Mouse (Mus musculus) c-Kit-negative CD71-positive TER-119-positive erythroid progenitor cells, embryonic 14.5 days (primary cell): ENCODE data around the gene Pofut1.

Source experiments
- DNase-seq: peaks from one replicate; pipeline ENCODE4 v3.0.0-alpha.2; 2013; ENCODE audit warnings: low read depth, low spot score

Gene Pofut1

GRCm38 (mm10) chr2:153290938-153291928 is 49.9 kb downstream of the Pofut1 start, which contains the start of gene Kif3b:
Kif3b (plus strand) TSS chr2:153291413.
- DNase-seq, result peak; percentile 55

DNA sequence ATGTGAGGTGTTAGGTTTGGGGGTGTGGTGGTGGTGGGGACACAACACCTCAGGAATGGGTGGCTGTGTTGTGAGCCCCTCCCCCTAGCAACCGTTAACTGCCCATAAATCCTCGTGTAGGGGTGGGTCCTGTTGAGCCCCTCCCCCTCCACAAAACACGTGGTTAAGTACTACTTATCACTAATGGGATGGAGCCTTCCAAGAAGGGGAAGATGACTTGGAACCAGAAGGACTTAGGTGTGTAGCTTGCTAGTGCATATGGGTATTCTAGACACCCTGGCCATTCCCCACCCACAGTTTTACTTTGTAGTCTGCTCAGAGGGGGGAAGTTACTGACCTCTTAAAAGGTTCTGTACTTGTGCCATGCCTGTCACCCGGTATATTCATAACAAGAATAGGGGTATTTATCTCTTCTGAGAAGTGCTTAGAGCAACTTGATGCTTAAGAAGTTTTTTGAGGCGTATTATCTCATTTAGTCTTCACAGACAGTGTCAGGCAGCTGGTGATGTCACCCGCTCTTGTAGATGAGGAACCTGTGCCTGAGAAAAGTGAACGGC is 51.0 kb downstream of the Pofut1 start:
- DNase-seq, result no peak

- no peak for DNase-seq
Measured at GRCm38 (mm10) chr2:153295196-153295595, 53.9 kb downstream of the Pofut1 start.

GRCm38 (mm10) chr2:153297771-153298170 is 56.4 kb downstream of the Pofut1 start:
- no peak for DNase-seq

- no peak for DNase-seq
Measured at GRCm38 (mm10) chr2:153298460-153298859, 57.1 kb downstream of the Pofut1 start.

- no peak for DNase-seq
Measured at GRCm38 (mm10) chr2:153298863-153299262, 57.5 kb downstream of the Pofut1 start.

DNA sequence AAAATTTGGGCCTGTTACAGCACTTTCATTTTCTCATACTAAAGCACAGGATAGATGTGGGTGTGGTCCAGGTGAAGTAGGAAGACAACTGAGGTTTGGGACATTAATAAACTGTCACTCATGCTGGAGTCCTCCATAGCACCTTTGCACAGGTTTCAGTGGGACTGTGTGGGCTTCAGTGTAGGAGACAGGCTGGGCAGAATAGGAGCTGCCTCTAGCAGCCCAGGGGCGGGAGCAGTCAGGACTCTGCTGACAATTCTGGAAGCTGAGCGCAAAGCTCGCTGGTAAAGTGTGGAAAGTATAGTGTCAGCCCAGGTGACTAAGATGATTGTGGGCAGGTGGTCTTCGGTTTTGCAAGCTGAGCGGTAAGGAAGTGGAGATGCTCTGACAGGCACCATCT is 59.8 kb downstream of the Pofut1 start:
- DNase-seq, result no peak

DNA sequence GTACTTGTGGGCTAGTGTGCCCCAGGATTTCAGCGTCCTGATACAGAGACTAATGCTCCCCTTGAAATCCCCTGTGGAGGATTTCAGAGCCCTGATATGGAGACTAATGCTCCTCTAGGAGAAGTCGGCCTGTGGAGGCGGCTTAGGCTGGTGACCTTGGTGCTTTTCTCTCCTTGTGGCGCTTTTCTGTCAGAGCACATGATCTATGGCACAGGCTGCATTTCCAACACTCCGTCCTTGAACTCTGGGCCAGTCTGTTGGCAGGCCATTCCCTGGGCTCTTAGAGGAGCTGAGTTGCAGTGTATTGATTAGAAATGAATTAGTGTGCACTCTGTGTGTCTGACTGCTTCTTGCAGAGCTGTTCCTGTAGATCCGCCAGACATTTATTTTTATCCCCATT is 63.9 kb downstream of the Pofut1 start:
- no peak for DNase-seq

GRCm38 (mm10) chr2:153308586-153308985 is 67.3 kb downstream of the Pofut1 start:
- DNase-seq, result no peak

DNA sequence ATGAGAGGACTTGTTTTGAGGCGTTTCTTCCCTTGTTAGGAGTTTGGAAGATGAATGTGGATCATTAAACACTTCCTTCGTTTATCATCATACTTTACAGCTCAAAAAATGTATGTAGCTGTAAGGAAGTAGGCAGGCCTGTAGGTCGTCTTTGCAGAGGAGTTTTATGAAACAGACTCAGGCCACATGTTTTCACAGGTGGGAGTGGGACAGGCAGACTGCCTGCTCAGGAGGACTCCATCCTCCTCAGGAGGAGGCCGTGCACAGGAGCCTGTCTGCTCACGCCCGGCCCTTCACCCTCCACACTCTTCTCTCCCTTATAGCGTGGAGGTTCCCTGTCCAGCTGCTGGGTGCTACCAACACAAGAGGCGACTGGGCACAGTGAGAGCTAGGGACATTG is 67.8 kb downstream of the Pofut1 start:
- DNase-seq, result no peak

- DNase-seq, result no peak
Measured at GRCm38 (mm10) chr2:153310228-153310627, 68.9 kb downstream of the Pofut1 start.

DNA sequence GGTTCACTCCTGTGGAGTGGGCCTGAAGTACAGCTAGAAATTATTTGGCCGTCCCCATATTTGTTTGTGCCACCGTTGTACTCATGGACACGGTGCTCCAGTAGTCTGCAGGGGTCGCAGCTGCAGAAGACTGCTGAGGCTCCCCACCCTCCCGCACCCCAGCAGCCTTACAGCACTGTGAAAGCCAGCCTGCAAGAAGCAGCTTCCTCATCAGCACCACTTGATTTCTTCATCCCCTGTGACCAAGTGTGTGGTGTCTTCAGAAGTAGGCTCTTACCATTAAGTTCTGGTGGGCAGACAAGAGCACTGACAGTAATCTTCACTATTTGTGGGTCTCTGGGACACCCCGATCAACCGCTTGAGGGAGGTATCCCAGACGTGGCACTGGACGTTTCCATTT is 71.6 kb downstream of the Pofut1 start:
- DNase-seq, result no peak

GRCm38 (mm10) chr2:153318408-153318807 is 77.1 kb downstream of the Pofut1 start:
- no peak for DNase-seq

DNA sequence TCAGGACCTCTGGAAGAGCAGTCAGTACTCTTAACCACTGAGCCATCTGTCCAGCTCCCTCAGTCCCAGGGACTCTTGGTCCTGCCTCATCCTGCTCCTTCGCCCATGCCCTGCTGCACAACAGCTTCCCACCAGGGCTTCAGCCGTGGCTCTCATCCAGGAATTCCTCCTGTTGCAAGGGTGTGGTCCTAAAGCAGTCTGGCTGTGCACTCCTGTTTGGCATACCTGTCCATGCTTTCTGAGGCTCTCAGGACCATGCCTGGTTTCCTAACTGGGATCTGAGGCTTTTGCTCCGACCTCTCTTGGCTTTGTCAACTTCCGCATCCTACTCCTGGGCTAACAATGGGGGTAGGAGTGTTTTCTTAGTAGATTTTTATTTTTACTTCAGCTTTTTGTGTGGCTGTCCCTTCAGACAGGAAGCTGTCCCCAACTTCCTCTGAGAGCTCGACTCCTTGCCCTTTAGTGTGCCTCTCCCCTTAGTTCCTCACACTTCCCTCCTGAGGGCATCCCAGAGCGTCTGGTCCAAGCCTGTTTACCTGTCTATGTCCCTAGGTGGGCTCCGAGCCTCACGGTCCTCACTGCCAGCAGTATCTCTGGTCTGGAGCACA is 77.8 kb downstream of the Pofut1 start:
- no peak for DNase-seq
